Mouse (Mus musculus) midbrain, embryonic 15.5 days (tissue): ENCODE data around the gene Timm8b. TPM values are rescaled to one million over a fixed set of nuclear protein-coding genes. Genes with fewer than 3 reads are reported as not detected.

Experiments
- ATAC-seq: fragments of 200-750 bp; cut with Nextera tagmentation; replicated peaks from 2 replicates; pipeline ENCODE4 v1.8.0; 2017; ENCODE audit warnings: moderate TSS enrichment
- H3K27ac ChIP-seq: fragments of 300-500 bp; sonication (generic); 2 replicates; pipeline ENCODE4 v1.5.1; 2015; ENCODE audit warnings: mild to moderate bottlenecking, inconsistent platforms
- H3K27me3 ChIP-seq: fragments of 300-500 bp; sonication (generic); replicated peaks from 2 replicates; pipeline ENCODE4 v1.6.1; 2015; ENCODE audit warnings: inconsistent platforms
- H3K36me3 ChIP-seq: fragments of 300-500 bp; sonication (generic); replicated peaks from 2 replicates; pipeline ENCODE4 v1.6.1; 2015; ENCODE audit warnings: inconsistent platforms
- H3K4me1 ChIP-seq: fragments of 300-500 bp; sonication (generic); 2 replicates; pipeline ENCODE4 v1.6.1; 2015; ENCODE audit warnings: inconsistent platforms
- H3K4me2 ChIP-seq: fragments of 300-500 bp; sonication (generic); 2 replicates; pipeline ENCODE4 v1.6.1; 2015; ENCODE audit warnings: inconsistent platforms, mild to moderate bottlenecking, moderate library complexity
- H3K4me3 ChIP-seq: fragments of 300-500 bp; sonication (generic); 2 replicates; pipeline ENCODE4 v1.5.1; 2015; ENCODE audit warnings: mild to moderate bottlenecking, inconsistent platforms
- H3K9ac ChIP-seq: fragments of 300-500 bp; sonication (generic); 2 replicates; pipeline ENCODE4 v1.6.1; 2015; ENCODE audit warnings: mild to moderate bottlenecking, inconsistent platforms
- H3K9me3 ChIP-seq: fragments of 300-500 bp; sonication (generic); 2 replicates; pipeline ENCODE4 v1.6.1; 2016; ENCODE audit warnings: inconsistent platforms
- WGBS: fragments of 180-500 bp; shearing (Covaris S2); methylation state at CpG from one replicate; pipeline ENCODE4 v1.1.7; 2015; ENCODE audit warnings: mixed read lengths; 5-methylcytosine and 5-hydroxymethylcytosine counted together
- polyA plus RNA-seq: library from polyadenylated mRNA; unstranded; fragments of >200 nt; fragmentation: Nextera tagmentation; extraction: Ambion mirVana; gene quantifications from 2 replicates; pipeline ENCODE4 v1.2.1, GENCODE M21; 2015

The Timm8b gene
- polyA plus RNA-seq = 322 and 333 TPM in 2 replicates

DNA sequence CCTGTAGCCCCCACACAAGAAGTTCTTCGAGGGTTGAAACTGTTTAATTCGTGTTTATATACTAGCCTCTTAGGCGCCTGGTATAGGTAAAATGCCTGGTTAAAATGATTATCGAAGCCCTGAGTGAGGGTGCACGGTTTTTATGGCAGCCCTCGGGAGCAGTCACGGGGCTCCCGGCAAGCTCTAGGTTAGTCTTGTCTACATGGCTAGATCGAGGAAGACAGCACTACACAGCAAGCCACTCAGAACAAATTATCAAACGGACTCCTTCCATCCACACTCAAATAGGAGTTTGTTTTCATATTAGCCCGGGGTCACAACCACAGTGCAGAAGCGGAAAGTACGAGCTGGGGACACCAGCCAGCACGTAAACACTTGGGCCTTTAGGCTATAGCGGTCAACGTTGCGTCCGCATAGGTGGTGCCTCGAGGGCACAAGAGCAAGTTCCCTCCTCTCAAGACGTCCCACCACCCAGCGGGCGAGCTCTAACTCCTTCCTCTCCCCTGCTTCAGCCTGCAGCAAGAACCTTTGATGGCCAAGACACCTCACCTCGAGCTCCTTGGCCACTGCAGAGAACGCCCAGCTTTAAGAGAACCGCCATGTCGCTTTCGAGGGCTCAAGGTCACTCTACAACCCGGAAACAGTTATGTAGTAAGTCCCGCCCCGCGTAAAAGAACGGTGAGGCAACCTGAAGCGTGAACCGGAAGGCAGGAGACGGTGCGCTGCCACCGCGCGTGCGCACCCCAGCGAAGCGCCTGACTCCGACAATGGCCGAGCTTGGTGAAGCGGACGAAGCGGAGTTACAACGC, at the start of gene Timm8b, which contains the start of gene Sdhd:
Gene Timm8b (plus strand): TSS at position 722 of the 809 bp plus-strand sequence.
Gene Sdhd (minus strand): TSS at position 624 of the 809 bp plus-strand sequence.
- no peaks in the 10 kb centered on the region for H3K27me3 ChIP-seq
- peak; percentile 98 for ATAC-seq
- no peaks in the 10 kb centered on the region for H3K9me3 ChIP-seq
- H3K4me1 ChIP-seq = peaks cover 31% of the 10 kb centered on the region
- H3K27ac ChIP-seq = peak within 1 kb of the TSS; percentile 90
- peak within 1 kb of the TSS; percentile 83 for H3K4me2 ChIP-seq
- 1% methylated on average over 48 of the region's 48 CpGs for WGBS
- peak within 1 kb of the TSS; percentile 90 for H3K9ac ChIP-seq
- peak within 1 kb of the TSS; percentile 77 for H3K4me3 ChIP-seq
- peaks cover 27% of the 10 kb centered on the region for H3K36me3 ChIP-seq

DNA sequence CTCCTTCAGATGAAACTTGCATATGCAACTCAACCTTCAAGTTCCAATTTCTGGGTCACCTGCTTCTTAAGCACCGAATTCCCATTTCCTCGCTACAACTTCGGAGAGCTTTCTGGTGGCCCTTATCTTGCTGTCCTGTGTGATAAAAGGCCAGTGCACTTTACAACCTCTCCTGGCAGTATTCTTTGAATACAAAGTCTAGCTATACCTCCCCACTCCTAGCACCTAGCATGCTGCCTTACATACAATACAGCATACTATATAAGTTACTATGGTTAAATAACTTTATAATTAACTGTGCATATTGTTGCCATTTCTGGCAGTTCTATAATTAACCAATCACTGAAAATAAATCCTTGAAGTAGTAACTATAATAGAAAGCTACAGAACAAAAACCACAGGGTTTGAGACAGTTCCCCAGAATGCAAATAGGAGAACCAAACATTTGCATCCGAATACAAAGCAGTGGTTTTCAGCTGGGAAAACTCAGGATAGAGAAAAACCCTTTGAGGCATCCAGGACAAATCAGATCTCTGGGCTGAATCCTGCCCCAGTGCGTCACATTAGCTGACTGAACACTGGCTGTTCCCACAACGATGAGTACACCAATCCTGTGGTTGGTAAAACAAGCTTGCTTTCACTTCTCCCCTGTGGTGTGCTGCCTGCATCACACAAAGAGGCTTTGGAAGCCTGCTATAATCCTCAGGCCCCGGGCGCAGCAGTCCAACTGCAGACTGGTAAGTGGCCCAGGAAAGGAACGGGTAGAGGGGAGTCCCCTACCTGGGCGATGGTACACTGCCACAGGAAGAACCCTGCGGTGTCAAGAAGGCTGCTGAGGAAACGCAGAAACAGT, 49.2 kb upstream of the Timm8b start, which contains the start of gene Il18:
Gene Il18 (plus strand): TSS at position 587 of the 853 bp plus-strand sequence.
- peak; percentile 95 for ATAC-seq
- Histone ChIP-seq H3K4me2 (peak within 1 kb of the TSS; percentile 46), H3K9me3 (no peaks in the 10 kb centered on the region), H3K4me3 (peak within 1 kb of the TSS; percentile 28), H3K27me3 (no peaks in the 10 kb centered on the region), H3K9ac (peak within 1 kb of the TSS; percentile 37; the same call in 1 of the 2 replicates), H3K27ac (peak within 1 kb of the TSS; percentile 81), H3K36me3 (no peaks in the 10 kb centered on the region), H3K4me1 (peaks cover 16% of the 10 kb centered on the region)
- WGBS = 18% methylated on average over 12 of the region's 12 CpGs

DNA sequence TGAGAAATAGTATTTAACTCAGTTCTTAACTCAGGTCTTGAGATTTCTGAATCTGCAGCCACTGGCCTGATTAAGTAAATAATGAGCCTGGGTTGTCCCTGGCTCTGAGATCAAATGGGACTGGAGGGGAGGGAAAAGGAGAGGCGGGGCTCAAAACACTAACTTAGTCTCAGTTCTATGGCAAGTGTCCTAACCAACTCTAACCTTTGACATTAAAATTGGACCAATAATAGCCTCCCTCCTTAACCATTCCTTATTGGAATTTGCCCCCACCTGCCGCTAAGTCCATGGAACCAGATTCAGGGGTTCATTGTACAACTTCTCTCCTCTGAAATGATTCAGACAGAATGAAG, 48.6 kb upstream of the Timm8b start, which contains the start of gene Bco2:
Gene Bco2 (minus strand): TSS at position 88 of the 353 bp plus-strand sequence.
- peak within 1 kb of the TSS; percentile 37; the same call in 1 of the 2 replicates for H3K9ac ChIP-seq
- peak within 1 kb of the TSS; percentile 81 for H3K27ac ChIP-seq
- 15% methylated on average over 2 of the region's 2 CpGs for WGBS
- H3K9me3 ChIP-seq = no peaks in the 10 kb centered on the region
- peak within 1 kb of the TSS; percentile 28 for H3K4me3 ChIP-seq
- peak within 1 kb of the TSS; percentile 46 for H3K4me2 ChIP-seq
- no peaks in the 10 kb centered on the region for H3K36me3 ChIP-seq
- H3K4me1 ChIP-seq = peaks cover 16% of the 10 kb centered on the region
- H3K27me3 ChIP-seq = no peaks in the 10 kb centered on the region
- ATAC-seq = peak; percentile 56

DNA sequence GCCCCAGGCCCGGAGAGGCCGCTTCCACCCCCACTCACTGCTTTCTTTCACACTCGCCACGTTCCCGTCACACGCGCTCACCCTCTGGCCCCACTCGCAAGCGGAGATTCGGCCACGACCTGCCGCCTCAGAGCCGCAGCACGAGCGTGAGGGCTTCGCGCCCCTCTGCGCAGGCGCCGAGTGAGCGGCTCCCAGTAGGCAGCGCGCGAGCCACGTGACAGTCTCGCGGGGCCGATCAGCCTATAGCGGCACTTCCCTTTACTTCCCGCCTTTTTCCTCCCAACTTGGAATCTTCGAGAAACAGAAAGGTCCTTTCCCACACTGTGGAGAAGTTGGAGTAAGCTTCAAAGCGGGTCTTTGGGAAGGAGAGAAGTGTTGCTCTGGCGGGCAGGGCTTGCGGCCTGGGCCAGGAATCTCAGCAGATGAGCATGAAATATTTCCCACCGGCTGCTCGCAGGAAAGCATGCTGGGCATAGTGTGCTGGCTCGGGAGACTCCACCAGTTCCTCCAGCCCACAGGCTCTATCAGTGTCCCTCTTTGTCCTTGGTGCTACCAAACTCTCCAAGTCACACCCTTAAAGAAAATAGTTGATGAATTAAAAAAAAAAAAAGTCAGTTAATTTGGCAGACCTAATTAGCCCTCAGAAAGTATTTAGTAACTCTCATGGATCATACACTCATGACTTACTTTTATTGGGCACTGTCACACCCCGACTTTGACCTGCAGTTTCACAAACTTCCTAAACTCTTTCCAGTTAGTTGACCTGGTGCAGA, 42.4 kb upstream of the Timm8b start, which contains the start of gene Tex12:
Gene Tex12 (minus strand): TSS at position 181 of the 773 bp plus-strand sequence.
- H3K9ac ChIP-seq = no peak within 1 kb of the TSS
- no peak within 1 kb of the TSS for H3K27ac ChIP-seq
- H3K4me2 ChIP-seq = no peak within 1 kb of the TSS
- WGBS = 90% methylated on average over 38 of the region's 38 CpGs
- H3K9me3 ChIP-seq = no peaks in the 10 kb centered on the region
- no peaks in the 10 kb centered on the region for H3K4me1 ChIP-seq
- no peaks in the 10 kb centered on the region for H3K27me3 ChIP-seq
- H3K4me3 ChIP-seq = no peak within 1 kb of the TSS
- no peaks in the 10 kb centered on the region for H3K36me3 ChIP-seq
- ATAC-seq = no peak

DNA sequence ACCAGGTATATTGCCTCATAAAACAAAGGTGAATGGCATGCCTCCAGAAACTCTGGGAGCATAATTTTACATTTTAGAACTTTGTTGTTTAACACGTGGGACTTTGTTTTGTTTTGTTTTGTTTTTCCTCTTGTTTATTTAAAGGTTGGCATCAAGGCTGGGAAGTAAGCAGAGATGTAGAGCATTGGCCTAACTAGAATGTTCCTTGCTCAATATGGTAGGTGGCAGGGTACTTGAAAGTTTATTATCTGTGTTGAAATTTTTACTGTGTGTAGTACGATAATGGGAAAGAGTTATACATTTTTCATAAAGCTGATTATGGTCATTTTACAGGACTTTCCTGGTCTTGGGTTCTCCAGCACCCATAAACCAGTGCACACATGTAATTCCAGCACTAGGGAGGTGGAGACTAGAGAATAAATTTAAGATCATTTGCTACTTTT, 41.8 kb upstream of the Timm8b start:
- no peaks in the 10 kb centered on the region for H3K27me3 ChIP-seq
- H3K9ac ChIP-seq = no peak overlapping the region
- no peak overlapping the region for H3K27ac ChIP-seq
- no peaks in the 10 kb centered on the region for H3K36me3 ChIP-seq
- H3K4me3 ChIP-seq = no peak overlapping the region
- no peaks in the 10 kb centered on the region for H3K4me1 ChIP-seq
- no peak for ATAC-seq
- no peak overlapping the region for H3K4me2 ChIP-seq
- H3K9me3 ChIP-seq = no peaks in the 10 kb centered on the region
- 87% methylated on average over 2 of the region's 2 CpGs for WGBS

DNA sequence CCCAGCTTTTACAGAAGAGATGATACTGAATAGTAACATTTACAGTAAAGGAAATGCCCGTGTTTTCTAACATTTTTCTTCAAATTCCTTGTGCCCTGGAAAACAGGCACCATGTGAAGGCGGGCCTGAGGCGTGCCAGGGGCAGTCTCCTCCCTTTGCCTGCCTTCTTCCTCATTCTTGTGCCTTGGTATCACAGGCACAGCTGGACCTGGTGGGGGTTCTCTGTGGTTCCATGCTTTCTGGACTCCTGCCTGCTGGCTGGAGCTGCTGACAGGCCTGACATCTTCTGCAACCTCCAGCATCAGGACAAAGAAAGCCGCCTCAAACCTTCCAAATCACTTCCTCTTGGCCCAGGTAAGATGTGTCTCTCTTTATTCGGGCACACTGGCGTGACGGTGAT, 38.5 kb upstream of the Timm8b start:
- Histone ChIP-seq H3K9me3 (no peaks in the 10 kb centered on the region), H3K4me1 (no peaks in the 10 kb centered on the region), H3K4me3 (no peak overlapping the region), H3K27ac (no peak overlapping the region), H3K27me3 (no peaks in the 10 kb centered on the region), H3K36me3 (no peaks in the 10 kb centered on the region), H3K4me2 (no peak overlapping the region), H3K9ac (no peak overlapping the region)
- WGBS = 77% methylated on average over 7 of the region's 7 CpGs
- no peak for ATAC-seq

- WGBS = 84% methylated on average over 4 of the region's 4 CpGs
- no peak overlapping the region for H3K4me2 ChIP-seq
- H3K4me3 ChIP-seq = no peak overlapping the region
- H3K9ac ChIP-seq = no peak overlapping the region
- H3K9me3 ChIP-seq = no peaks in the 10 kb centered on the region
- H3K36me3 ChIP-seq = no peaks in the 10 kb centered on the region
- no peaks in the 10 kb centered on the region for H3K27me3 ChIP-seq
- ATAC-seq = no peak
- no peak overlapping the region for H3K27ac ChIP-seq
- H3K4me1 ChIP-seq = no peaks in the 10 kb centered on the region
These were observed 37.8 kb upstream of the Timm8b start for GRCm38 (mm10) chr9:50565940-50566339.

DNA sequence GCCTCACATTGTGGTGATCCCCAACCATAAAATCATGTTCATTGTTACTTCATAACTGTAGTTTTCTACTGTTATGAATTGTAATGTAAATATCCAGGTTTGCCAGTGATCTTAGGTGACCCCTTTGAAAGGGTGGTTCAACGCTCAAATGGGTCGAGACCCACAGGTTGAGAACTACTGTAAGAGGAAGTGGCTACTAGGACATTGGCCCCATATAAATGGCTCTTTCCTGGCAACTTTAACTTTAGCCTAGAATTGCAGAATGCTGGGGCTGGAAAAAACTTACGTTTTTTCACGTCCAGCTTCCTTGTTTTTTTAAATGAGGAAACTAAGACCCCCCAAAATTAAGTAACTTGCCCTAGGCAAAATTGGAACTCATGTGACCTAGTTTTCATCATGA, 36.3 kb upstream of the Timm8b start:
- H3K4me1 ChIP-seq = no peaks in the 10 kb centered on the region
- no peak overlapping the region for H3K4me3 ChIP-seq
- no peak for ATAC-seq
- no peaks in the 10 kb centered on the region for H3K27me3 ChIP-seq
- no peaks in the 10 kb centered on the region for H3K36me3 ChIP-seq
- H3K9me3 ChIP-seq = no peaks in the 10 kb centered on the region
- no peak overlapping the region for H3K9ac ChIP-seq
- H3K27ac ChIP-seq = no peak overlapping the region
- 95% methylated on average over 4 of the region's 4 CpGs for WGBS
- no peak overlapping the region for H3K4me2 ChIP-seq

DNA sequence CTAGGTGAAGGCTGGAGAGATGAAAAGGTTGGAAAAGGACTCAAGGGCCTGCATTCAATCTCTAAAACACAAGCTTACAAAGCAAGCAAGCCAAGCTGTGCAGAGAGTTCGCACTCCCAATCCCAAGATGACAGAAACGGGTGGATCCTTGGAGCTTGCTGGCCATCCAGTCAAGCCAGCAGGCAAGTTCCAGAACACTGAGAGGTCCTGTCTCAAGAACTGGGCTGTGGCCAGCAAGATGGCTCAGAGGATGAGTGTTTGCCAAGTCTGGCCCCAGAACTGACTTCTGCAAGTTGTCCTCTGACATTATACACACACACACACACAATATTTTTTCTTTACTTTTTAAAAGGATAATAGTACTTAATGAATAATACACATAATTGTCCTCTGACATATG, 35.8 kb upstream of the Timm8b start:
- H3K4me1 ChIP-seq = no peaks in the 10 kb centered on the region
- H3K27ac ChIP-seq = no peak overlapping the region
- H3K9ac ChIP-seq = no peak overlapping the region
- no peaks in the 10 kb centered on the region for H3K9me3 ChIP-seq
- no peaks in the 10 kb centered on the region for H3K27me3 ChIP-seq
- 89% methylated on average over 2 of the region's 2 CpGs for WGBS
- ATAC-seq = no peak
- no peaks in the 10 kb centered on the region for H3K36me3 ChIP-seq
- no peak overlapping the region for H3K4me2 ChIP-seq
- no peak overlapping the region for H3K4me3 ChIP-seq

DNA sequence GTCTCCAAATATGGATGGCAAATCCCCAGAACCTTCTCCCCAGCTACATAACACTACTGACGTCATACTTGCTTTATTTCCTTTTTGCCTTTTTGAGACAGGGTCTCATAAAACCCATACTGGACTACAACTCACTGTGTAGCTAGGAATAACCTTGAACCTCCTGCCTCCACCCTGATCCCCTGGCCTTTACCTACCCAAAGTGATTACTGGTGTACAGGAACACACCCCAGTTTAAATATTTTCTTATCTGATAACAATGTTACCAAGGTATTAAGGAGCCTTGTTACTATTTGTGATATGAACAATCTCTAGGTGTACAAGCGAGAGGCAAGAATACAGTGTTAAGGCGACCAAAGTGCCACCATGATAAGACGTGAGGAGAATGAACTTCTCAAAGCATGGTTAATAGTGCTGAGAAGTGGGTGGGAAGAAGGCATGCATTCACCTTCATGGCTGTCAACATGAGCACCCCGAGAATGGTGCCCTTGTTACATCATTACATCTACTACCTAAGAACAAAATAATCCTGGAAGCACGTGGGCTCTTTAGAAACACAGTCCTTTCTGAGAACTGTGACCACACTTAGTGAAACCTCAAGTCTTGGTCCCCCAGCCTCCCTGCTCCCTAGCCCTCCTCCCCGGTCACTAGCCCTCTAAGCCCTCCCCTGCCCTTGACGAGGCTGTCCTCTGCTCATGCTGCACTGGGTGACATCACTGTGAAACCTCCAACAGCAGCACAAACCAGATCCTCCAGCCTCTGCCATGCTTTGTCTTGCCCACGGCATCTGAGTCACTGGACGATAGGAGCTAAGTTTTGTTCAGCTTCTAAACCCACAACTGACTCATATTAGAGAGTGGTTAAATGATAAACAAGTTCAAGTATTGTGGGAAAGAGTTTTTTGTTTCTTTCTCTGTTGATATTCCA, 33.8 kb upstream of the Timm8b start:
- Histone ChIP-seq H3K4me2 (no peak overlapping the region), H3K4me1 (no peaks in the 10 kb centered on the region), H3K9me3 (no peaks in the 10 kb centered on the region), H3K27ac (no peak overlapping the region), H3K4me3 (no peak overlapping the region), H3K9ac (no peak overlapping the region), H3K36me3 (no peaks in the 10 kb centered on the region), H3K27me3 (no peaks in the 10 kb centered on the region)
- no peak for ATAC-seq
- 83% methylated on average over 10 of the region's 10 CpGs for WGBS

- no peak overlapping the region for H3K9ac ChIP-seq
- ATAC-seq = no peak
- H3K9me3 ChIP-seq = no peaks in the 10 kb centered on the region
- no peaks in the 10 kb centered on the region for H3K27me3 ChIP-seq
- H3K4me3 ChIP-seq = no peak overlapping the region
- no peak overlapping the region for H3K27ac ChIP-seq
- H3K4me2 ChIP-seq = no peak overlapping the region
- H3K36me3 ChIP-seq = no peaks in the 10 kb centered on the region
- 5% methylated on average over 4 of the region's 4 CpGs for WGBS
- no peaks in the 10 kb centered on the region for H3K4me1 ChIP-seq
These were observed 23.3 kb upstream of the Timm8b start for GRCm38 (mm10) chr9:50580370-50580769.
